Mouse (Mus musculus) stomach, embryonic 14.5 days (tissue): ENCODE measurements at regions not wholly inside any gene's neighbourhood (a gene's known extent, or its start where the extent isn't known, plus 50 kb on each side); places are given as distances from the start of the nearest gene placed in this dataset.
A peak's percentile ranks its signal among the peaks of the same experiment; 100 is the strongest.

Experiments used
- ATAC-seq: fragments of 200-750 bp; cut with Nextera tagmentation; 2 replicates; pipeline ENCODE4 v1.8.0; 2017; ENCODE audit warnings: low read depth, moderate TSS enrichment; ENCODE audit not compliant: insufficient number of reproducible peaks, insufficient read depth, low FRiP score
- H3K27ac ChIP-seq: fragments of 300-500 bp; sonication (generic); 2 replicates; pipeline ENCODE4 v1.5.1; 2014; ENCODE audit warnings: mild to moderate bottlenecking, low read length, moderate library complexity, mixed read lengths
- H3K27me3 ChIP-seq: fragments of 300-500 bp; sonication (generic); 2 replicates; pipeline ENCODE4 v1.6.1; 2014; ENCODE audit warnings: low read length, control low read depth, mixed read lengths; ENCODE audit not compliant: control insufficient read depth, insufficient read depth
- H3K36me3 ChIP-seq: fragments of 300-500 bp; sonication (generic); 2 replicates; pipeline ENCODE4 v1.6.1; 2014; ENCODE audit warnings: mild to moderate bottlenecking, control low read depth, low read length, moderate library complexity, mixed read lengths; ENCODE audit not compliant: control insufficient read depth, insufficient read depth
- H3K4me1 ChIP-seq: fragments of 300-500 bp; sonication (generic); 2 replicates; pipeline ENCODE4 v1.6.1; 2014; ENCODE audit warnings: low read length, control low read depth, mixed read lengths; ENCODE audit not compliant: control insufficient read depth, insufficient read depth
- H3K4me2 ChIP-seq: fragments of 300-500 bp; sonication (generic); replicated peaks from 2 replicates; pipeline ENCODE4 v1.6.1; 2014; ENCODE audit warnings: low read depth, low read length, control low read depth
- H3K4me3 ChIP-seq: fragments of 300-500 bp; sonication (generic); 2 replicates; pipeline ENCODE4 v1.5.1; 2014; ENCODE audit warnings: low read depth, low read length, control low read depth
- H3K9ac ChIP-seq: fragments of 300-500 bp; sonication (generic); replicated peaks from 2 replicates; pipeline ENCODE4 v1.6.1; 2014; ENCODE audit warnings: low read depth, mild to moderate bottlenecking, control low read depth, low read length, moderate library complexity, mixed read lengths
- H3K9me3 ChIP-seq: fragments of 300-500 bp; sonication (generic); 2 replicates; pipeline ENCODE4 v1.6.1; 2016; ENCODE audit warnings: low read depth, low read length, control low read depth; ENCODE audit not compliant: control insufficient read depth
- WGBS: fragments of 180-500 bp; shearing (Covaris S2); extraction: QIAGEN DNeasy Blood & Tissue Kit; methylation state at CpG from one replicate; pipeline ENCODE4 v1.1.7; 2014; 5-methylcytosine and 5-hydroxymethylcytosine counted together

GRCm38 (mm10) chr16:23838696-23839095 is 52.1 kb downstream of the Sst start:
- Histone ChIP-seq H3K4me1 (no peaks in the 10 kb centered on the region), H3K4me3 (no peak overlapping the region), H3K27me3 (no peaks in the 10 kb centered on the region), H3K4me2 (no peak overlapping the region), H3K36me3 (no peaks in the 10 kb centered on the region), H3K27ac (no peak overlapping the region), H3K9me3 (no peaks in the 10 kb centered on the region), H3K9ac (no peak overlapping the region)
- no peak for ATAC-seq
- 24% methylated on average over 7 of the region's 7 CpGs for WGBS

GRCm38 (mm10) chr16:23838114-23838513 is 52.6 kb downstream of the Sst start:
- no peak overlapping the region for H3K9ac ChIP-seq
- H3K4me2 ChIP-seq: no peak overlapping the region
- no peaks in the 10 kb centered on the region for H3K36me3 ChIP-seq
- no peaks in the 10 kb centered on the region for H3K9me3 ChIP-seq
- WGBS: 58% methylated on average over 2 of the region's 2 CpGs
- H3K4me1 ChIP-seq: no peaks in the 10 kb centered on the region
- H3K4me3 ChIP-seq: no peak overlapping the region
- H3K27me3 ChIP-seq: no peaks in the 10 kb centered on the region
- no peak overlapping the region for H3K27ac ChIP-seq
- ATAC-seq: no peak

GRCm38 (mm10) chr16:23834991-23835390 is 55.8 kb downstream of the Sst start:
- Histone ChIP-seq H3K4me1 (no peaks in the 10 kb centered on the region), H3K9ac (no peak overlapping the region), H3K9me3 (no peaks in the 10 kb centered on the region), H3K27ac (no peak overlapping the region), H3K27me3 (no peaks in the 10 kb centered on the region), H3K4me3 (no peak overlapping the region), H3K4me2 (no peak overlapping the region), H3K36me3 (no peaks in the 10 kb centered on the region)
- 64% methylated on average over 4 of the region's 4 CpGs for WGBS
- no peak for ATAC-seq

GRCm38 (mm10) chr16:23833603-23834002 is 57.2 kb downstream of the Sst start:
- H3K4me3 ChIP-seq: no peak overlapping the region
- peak; percentile 89 for ATAC-seq
- no peak overlapping the region for H3K27ac ChIP-seq
- H3K36me3 ChIP-seq: no peaks in the 10 kb centered on the region
- H3K4me1 ChIP-seq: no peaks in the 10 kb centered on the region
- H3K9me3 ChIP-seq: no peaks in the 10 kb centered on the region
- 59% methylated on average over 2 of the region's 2 CpGs for WGBS
- H3K9ac ChIP-seq: no peak overlapping the region
- H3K4me2 ChIP-seq: no peak overlapping the region
- no peaks in the 10 kb centered on the region for H3K27me3 ChIP-seq

- H3K36me3 ChIP-seq: no peaks in the 10 kb centered on the region
- ATAC-seq: no peak
These were observed 57.7 kb downstream of the Sst start for GRCm38 (mm10) chr16:23833042-23833423.

GRCm38 (mm10) chr16:23832393-23833041 is 58.2 kb downstream of the Sst start:
- Histone ChIP-seq H3K27ac (no peak overlapping the region), H3K4me3 (no peak overlapping the region), H3K27me3 (no peaks in the 10 kb centered on the region), H3K4me1 (no peaks in the 10 kb centered on the region), H3K4me2 (no peak overlapping the region), H3K36me3 (no peaks in the 10 kb centered on the region), H3K9me3 (no peaks in the 10 kb centered on the region), H3K9ac (no peak overlapping the region)
- 69% methylated on average over 9 of the region's 9 CpGs for WGBS
- ATAC-seq: no peak

More at GRCm38 (mm10) chr16:23833042-23833423, 57.7 kb downstream of the Sst start:
- H3K9me3 ChIP-seq: no peaks in the 10 kb centered on the region
- no peaks in the 10 kb centered on the region for H3K4me1 ChIP-seq
- no peak overlapping the region for H3K4me3 ChIP-seq
- no peak overlapping the region for H3K9ac ChIP-seq
- no peak overlapping the region for H3K4me2 ChIP-seq
- WGBS: 63% methylated on average over 2 of the region's 2 CpGs
- no peaks in the 10 kb centered on the region for H3K27me3 ChIP-seq
- no peak overlapping the region for H3K27ac ChIP-seq

GRCm38 (mm10) chr16:23825662-23826061 is 65.1 kb downstream of the Sst start:
- Histone ChIP-seq H3K27ac (no peak overlapping the region), H3K9ac (no peak overlapping the region), H3K4me2 (no peak overlapping the region), H3K36me3 (no peaks in the 10 kb centered on the region), H3K4me1 (no peaks in the 10 kb centered on the region), H3K27me3 (no peaks in the 10 kb centered on the region), H3K9me3 (no peaks in the 10 kb centered on the region), H3K4me3 (no peak overlapping the region)
- 83% methylated on average over 5 of the region's 5 CpGs for WGBS
- ATAC-seq: no peak

- H3K4me2 ChIP-seq: no peak overlapping the region
- H3K9me3 ChIP-seq: no peaks in the 10 kb centered on the region
- no peak overlapping the region for H3K9ac ChIP-seq
- no peaks in the 10 kb centered on the region for H3K36me3 ChIP-seq
- WGBS: 89% methylated on average over 2 of the region's 2 CpGs
- no peak overlapping the region for H3K4me3 ChIP-seq
- no peak overlapping the region for H3K27ac ChIP-seq
- H3K4me1 ChIP-seq: peaks cover 8% of the 10 kb centered on the region; the same call in 1 of the 2 replicates
- ATAC-seq: no peak
- H3K27me3 ChIP-seq: no peaks in the 10 kb centered on the region
These were observed 105.5 kb downstream of the Sst start for GRCm38 (mm10) chr16:23785216-23785615.
